Mouse (Mus musculus): ENCODE data around the gene 2410002F23Rik. TPM values are rescaled to one million over a fixed set of nuclear protein-coding genes. Genes with fewer than 3 reads are reported as not detected.
A peak's percentile ranks its signal among the peaks of the same experiment; 100 is the strongest.
"Not testable (repeated sequence)": the region's sequence is repeated elsewhere in the genome, so short reads cannot be mapped to it uniquely, and the experiment has no call there.

2410002F23Rik gene
- polyA plus RNA-seq, 1 experiment, result 63.7 TPM

DNA sequence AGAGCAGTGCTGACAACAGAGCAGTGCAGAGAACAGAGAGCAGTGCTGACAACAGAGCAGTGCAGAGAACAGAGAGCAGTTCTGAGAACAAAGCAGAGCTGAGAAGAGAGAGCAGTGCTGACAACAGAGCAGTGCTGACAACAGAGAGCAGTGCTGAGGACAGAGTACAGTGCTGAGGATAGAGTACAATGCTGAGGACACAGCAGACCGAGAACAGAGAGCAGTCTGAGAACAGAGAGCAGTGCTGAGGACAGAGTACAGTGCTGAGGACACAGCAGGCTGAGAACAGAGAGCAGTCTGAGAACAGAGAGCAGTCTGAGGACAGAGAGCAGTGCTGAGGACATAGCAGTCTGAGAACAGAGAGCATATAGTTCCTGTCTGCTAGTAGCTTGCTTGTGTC lies 5.8 kb upstream of the 2410002F23Rik start:
- 57% methylated on average over 1 of the region's 1 CpGs for WGBS
- TF ChIP-seq POLR2A (IDR thresholded peaks at IDR 0.05; ENCODE audit: borderline replicate concordance, extremely low read depth, low read depth, low read length) (no peak), CTCF (IDR thresholded peaks at IDR 0.05; ENCODE audit: insufficient read depth, low read length) (no peak)
- Histone ChIP-seq H3K4me1 (ENCODE audit: control insufficient read depth, insufficient read depth, low read length) (peaks cover 3% of the 10 kb centered on the region; the same call in 1 of the 2 replicates), H3K4me3 (replicated peaks; ENCODE audit: extremely low read depth, low read depth, low read length) (no peak overlapping the region)
- no peak for DNase-seq

DNA sequence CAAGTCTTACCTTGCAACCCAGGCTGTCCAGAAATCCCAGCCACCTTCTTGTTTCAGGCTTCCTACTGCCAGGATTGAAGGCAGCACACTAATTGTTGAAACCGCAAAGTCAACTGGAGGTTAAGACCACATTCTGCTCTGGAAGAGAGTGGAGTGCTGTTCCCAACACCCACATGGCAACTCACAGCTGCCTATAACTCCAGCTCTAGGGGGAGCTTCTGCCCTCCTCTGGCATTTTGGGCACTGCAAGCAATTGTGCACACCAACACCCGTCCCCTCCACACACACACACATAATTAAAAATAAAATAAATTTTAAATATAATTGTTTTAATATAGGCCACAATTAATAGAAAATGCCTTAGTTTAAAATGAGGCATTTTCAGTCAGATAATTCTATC lies 5.4 kb upstream of the 2410002F23Rik start:
- H3K4me3 ChIP-seq (replicated peaks; ENCODE audit: extremely low read depth, low read depth, low read length), result no peak overlapping the region
- no peak for DNase-seq
- H3K4me1 ChIP-seq (ENCODE audit: control insufficient read depth, insufficient read depth, low read length), result peaks cover 3% of the 10 kb centered on the region; the same call in 1 of the 2 replicates
- TF ChIP-seq CTCF (IDR thresholded peaks at IDR 0.05; ENCODE audit: insufficient read depth, low read length) (no peak), POLR2A (IDR thresholded peaks at IDR 0.05; ENCODE audit: borderline replicate concordance, extremely low read depth, low read depth, low read length) (no peak)
- WGBS, result 66% methylated on average over 2 of the region's 2 CpGs

DNA sequence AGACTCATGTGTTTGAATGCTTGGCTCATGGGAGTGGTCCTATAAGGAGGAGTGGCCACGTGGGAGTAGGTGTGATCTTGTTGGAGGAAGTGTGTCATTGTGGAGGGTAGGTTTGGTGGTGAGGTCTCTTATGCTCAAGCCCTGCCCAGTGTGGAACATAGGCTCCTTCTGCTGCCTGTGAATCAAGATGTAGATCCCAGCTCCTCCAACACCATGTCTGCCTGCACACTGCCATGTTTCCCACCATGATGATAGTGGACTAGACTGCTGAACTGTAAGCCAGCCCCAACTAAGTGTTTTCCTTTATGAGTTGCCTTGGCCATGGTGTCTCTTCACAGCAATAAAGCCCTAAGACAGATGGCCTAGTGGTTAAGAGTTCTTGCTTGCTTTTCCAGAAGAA lies 2.4 kb upstream of the 2410002F23Rik start:
- no peak for DNase-seq
- Histone ChIP-seq H3K4me3 (replicated peaks; ENCODE audit: extremely low read depth, low read depth, low read length) (no peak overlapping the region), H3K4me1 (ENCODE audit: control insufficient read depth, insufficient read depth, low read length) (peaks cover 3% of the 10 kb centered on the region; the same call in 1 of the 2 replicates)
- no peak for TF ChIP-seq CTCF (IDR thresholded peaks at IDR 0.05; ENCODE audit: insufficient read depth, low read length)
- no peak for TF ChIP-seq POLR2A (IDR thresholded peaks at IDR 0.05; ENCODE audit: borderline replicate concordance, extremely low read depth, low read depth, low read length)
- 50% methylated on average over 1 of the region's 1 CpGs for WGBS

DNA sequence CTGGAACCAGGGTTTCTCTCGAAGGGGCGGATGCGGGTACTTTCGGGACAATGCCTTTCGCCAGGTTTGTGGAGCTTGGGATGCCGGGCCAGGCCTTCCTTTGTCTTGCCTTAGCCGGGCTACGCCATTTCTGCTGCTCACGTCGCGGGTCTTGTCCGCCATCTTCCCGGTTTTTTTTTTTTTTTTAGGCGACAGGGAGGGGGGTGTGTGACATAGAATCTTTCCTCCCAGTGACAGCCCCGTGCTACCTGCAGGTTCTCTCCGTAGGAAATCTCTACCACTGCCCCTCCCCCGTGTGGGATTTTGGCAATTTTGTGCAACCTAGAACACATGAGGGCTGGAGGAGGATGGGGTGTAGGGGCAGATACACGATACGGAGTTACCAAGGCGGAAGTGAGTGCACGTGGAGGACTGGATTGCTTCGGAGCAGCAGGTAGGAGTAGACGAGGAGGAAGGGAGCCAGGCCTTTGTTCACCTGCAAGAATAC lies 505 bp downstream of the 2410002F23Rik start:
- Histone ChIP-seq H3K4me3 (replicated peaks; ENCODE audit: extremely low read depth, low read depth, low read length) (peak overlapping the region; percentile 99), H3K4me1 (ENCODE audit: control insufficient read depth, insufficient read depth, low read length) (peaks cover 3% of the 10 kb centered on the region; the same call in 1 of the 2 replicates)
- no peak for TF ChIP-seq CTCF (IDR thresholded peaks at IDR 0.05; ENCODE audit: insufficient read depth, low read length)
- TF ChIP-seq POLR2A (IDR thresholded peaks at IDR 0.05; ENCODE audit: borderline replicate concordance, extremely low read depth, low read depth, low read length), result no peak
- WGBS, result under 1% methylated on average over 23 of the region's 23 CpGs
- DNase-seq, result no peak

DNA sequence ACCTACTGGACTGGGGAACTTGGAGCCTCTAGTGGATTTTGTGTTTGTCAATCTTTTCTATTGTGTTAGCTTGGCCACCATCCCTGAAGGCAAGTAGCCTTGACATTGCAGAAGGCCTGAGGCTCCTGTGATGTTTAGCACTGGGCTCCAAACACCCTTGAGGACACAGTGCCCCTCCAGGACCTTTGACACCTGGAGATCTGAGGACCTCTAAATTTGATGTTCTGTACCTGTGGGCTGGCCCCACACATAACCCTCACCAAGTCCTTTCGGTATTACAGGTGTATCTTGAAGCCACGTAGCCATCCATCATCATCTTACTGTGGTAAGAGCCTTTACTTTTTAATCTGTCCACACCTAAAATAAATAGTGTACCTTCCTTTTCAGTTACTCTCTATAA lies 1.4 kb downstream of the 2410002F23Rik start:
- Histone ChIP-seq H3K4me1 (ENCODE audit: control insufficient read depth, insufficient read depth, low read length) (peaks cover 3% of the 10 kb centered on the region; the same call in 1 of the 2 replicates), H3K4me3 (replicated peaks; ENCODE audit: extremely low read depth, low read depth, low read length) (no peak overlapping the region)
- 90% methylated on average over 2 of the region's 2 CpGs for WGBS
- TF ChIP-seq CTCF (IDR thresholded peaks at IDR 0.05; ENCODE audit: insufficient read depth, low read length) (no peak), POLR2A (IDR thresholded peaks at IDR 0.05; ENCODE audit: borderline replicate concordance, extremely low read depth, low read depth, low read length) (no peak)
- no peak for DNase-seq

DNA sequence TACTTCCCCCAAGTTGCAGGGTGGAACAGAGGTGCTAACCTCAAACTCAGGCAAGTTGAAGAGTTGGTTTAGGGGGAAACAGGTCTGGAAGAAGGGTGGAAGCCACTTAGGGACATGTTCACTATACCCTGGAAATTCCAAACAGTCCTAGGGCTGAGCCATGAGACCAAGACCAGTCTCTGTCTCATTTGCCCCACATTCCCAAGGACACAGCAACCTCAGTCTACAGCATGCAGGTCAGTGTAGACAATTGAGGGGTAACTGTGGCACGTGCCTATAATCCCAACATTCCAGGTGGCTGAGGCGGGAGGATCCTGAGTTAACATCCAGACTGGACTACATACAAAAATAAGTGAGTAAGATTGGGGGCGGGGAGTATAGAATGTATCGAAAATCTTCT lies 2.7 kb downstream of the 2410002F23Rik start:
- 89% methylated on average over 4 of the region's 4 CpGs for WGBS
- no peak for DNase-seq
- Histone ChIP-seq H3K4me1 (ENCODE audit: control insufficient read depth, insufficient read depth, low read length) (peaks cover 3% of the 10 kb centered on the region; the same call in 1 of the 2 replicates), H3K4me3 (replicated peaks; ENCODE audit: extremely low read depth, low read depth, low read length) (no peak overlapping the region)
- no peak for TF ChIP-seq POLR2A (IDR thresholded peaks at IDR 0.05; ENCODE audit: borderline replicate concordance, extremely low read depth, low read depth, low read length)

DNA sequence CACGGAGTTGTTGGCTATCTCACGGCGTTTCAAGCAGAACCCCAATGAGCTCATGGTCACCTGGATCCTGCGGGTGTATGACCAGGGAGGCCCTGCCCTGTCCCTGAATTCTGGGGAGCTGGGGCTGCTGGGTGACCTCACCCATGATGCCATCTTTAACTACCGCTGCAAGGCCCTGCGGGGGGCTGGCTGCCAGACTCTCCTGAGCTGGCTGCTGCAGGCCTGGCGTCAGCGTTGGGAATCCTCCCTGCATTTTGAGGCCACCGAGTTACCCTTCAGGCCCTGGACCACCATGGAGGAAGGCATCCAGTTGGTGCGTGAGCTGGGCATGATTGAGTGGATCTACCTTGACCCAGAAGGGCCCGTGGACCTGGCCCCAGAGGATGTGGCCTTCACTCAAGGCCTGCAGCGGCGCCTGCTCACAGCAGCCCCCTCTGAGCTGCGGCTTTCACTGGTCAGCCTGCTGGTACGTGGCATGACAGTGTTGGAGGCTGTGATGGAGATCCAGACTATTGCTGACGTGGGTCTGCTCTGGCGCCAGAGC lies 4.3 kb downstream of the 2410002F23Rik start:
- not testable (repeated sequence) for H3K4me3 ChIP-seq (replicated peaks; ENCODE audit: extremely low read depth, low read depth, low read length); H3K4me1 ChIP-seq (ENCODE audit: control insufficient read depth, insufficient read depth, low read length); DNase-seq
- 89% methylated on average over 17 of the region's 17 CpGs for WGBS

DNA sequence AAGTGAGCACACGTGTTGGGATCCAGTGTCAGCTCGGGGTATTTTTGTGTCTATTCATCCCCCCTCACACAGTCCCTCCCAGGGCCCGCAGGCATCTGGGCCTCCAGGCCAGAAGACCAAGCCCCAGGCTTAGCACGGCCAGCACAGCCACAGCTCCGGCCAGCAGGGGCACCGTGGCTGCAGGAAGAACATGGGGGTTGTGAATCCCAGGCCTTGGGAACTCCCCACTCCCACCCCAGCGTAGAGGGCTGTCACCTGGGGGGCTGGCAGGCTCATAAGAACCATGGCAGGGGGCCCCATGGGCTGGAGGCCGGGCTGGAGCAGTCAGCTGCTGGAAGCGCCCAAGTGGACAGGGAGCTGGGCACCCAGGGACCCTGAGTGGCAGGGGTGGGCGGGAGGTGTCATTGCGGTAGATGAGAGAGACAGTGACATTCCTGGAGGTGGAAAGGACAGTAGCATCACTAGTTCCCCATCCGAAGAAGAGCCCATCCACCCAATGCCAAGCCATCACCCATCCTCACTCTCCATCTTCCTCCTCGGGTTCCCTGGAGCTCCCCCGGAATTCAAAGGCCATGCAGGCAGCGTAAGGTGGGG lies 6.6 kb downstream of the 2410002F23Rik start:
- WGBS, result 69% methylated on average over 15 of the region's 15 CpGs
- TF ChIP-seq CTCF (IDR thresholded peaks at IDR 0.05; ENCODE audit: insufficient read depth, low read length) (no peak), POLR2A (IDR thresholded peaks at IDR 0.05; ENCODE audit: borderline replicate concordance, extremely low read depth, low read depth, low read length) (no peak)

DNA sequence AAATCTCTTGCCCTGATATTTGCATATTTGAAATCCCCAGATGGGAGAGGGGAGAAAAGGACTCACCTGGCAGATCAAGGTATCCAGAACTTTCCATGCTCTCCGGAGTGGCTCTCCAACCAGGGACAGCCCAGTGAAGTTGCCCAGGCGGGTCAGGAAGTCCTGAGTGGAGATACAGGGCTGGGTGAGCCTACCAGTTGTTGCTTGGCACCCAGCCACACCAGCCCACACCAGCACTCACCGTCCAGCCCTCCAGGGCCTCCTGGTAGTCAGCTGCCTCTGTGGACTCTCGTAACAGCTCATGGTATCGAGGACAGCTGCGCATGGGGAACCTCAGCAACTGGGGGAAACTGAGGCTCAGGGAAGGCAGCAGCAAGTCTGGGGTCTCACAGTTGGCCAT lies 8.4 kb downstream of the 2410002F23Rik start:
- no peak overlapping the region for H3K4me3 ChIP-seq (replicated peaks; ENCODE audit: extremely low read depth, low read depth, low read length)
- DNase-seq, result no peak
- TF ChIP-seq POLR2A (IDR thresholded peaks at IDR 0.05; ENCODE audit: borderline replicate concordance, extremely low read depth, low read depth, low read length), result no peak
- no peak for TF ChIP-seq CTCF (IDR thresholded peaks at IDR 0.05; ENCODE audit: insufficient read depth, low read length)

More for the DNA sequence above, 6.6 kb downstream of the 2410002F23Rik start:
- H3K4me1 ChIP-seq (ENCODE audit: control insufficient read depth, insufficient read depth, low read length), result no peaks in the 10 kb centered on the region
- H3K4me3 ChIP-seq (replicated peaks; ENCODE audit: extremely low read depth, low read depth, low read length), result no peak overlapping the region
- DNase-seq, result no peak

DNA sequence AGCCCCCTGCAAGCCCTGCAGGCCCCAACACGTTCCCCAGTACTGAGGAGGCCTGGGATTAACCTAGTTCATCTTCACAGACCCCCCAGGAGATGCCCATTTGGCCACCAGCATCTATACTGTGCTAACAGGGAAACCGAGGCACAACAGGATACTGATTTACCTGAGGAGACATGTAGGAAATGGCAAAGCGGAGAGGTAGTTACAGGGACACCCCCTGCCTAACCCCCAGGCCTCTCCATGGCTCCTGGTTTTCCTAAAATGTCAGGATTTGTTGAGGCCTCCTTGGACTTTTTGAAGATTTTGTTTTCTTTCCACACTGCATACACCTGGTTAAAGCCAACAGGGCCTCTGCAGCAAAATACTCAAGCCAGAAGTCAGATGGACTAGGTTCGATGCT lies 10.8 kb downstream of the 2410002F23Rik start, which contains the start of gene Acp4:
Acp4 (minus strand) TSS at position 101 of the 400 bp plus-strand sequence.
- TF ChIP-seq CTCF (IDR thresholded peaks at IDR 0.05; ENCODE audit: insufficient read depth, low read length) (no peak), POLR2A (IDR thresholded peaks at IDR 0.05; ENCODE audit: borderline replicate concordance, extremely low read depth, low read depth, low read length) (no peak)
- Histone ChIP-seq H3K4me3 (replicated peaks; ENCODE audit: extremely low read depth, low read depth, low read length) (no peak within 1 kb of the TSS), H3K4me1 (ENCODE audit: control insufficient read depth, insufficient read depth, low read length) (no peaks in the 10 kb centered on the region)
- no peak for DNase-seq
- 71% methylated on average over 4 of the region's 4 CpGs for WGBS

More for the DNA sequence above, 8.4 kb downstream of the 2410002F23Rik start:
- 55% methylated on average over 6 of the region's 6 CpGs for WGBS
- no peaks in the 10 kb centered on the region for H3K4me1 ChIP-seq (ENCODE audit: control insufficient read depth, insufficient read depth, low read length)

Measured in lung, adult 2 months (tissue).